Mouse (Mus musculus) lung, embryonic 14.5 days (tissue): ENCODE data around the gene Fhit. TPM values are rescaled to one million over a fixed set of nuclear protein-coding genes. Genes with fewer than 3 reads are reported as not detected.
A peak's percentile ranks its signal among the peaks of the same experiment; 100 is the strongest.

Source experiments
- ATAC-seq: fragments of 200-750 bp; cut with Nextera tagmentation; 2 replicates; pipeline ENCODE4 v1.8.0; 2017; ENCODE audit warnings: mild to moderate bottlenecking, moderate TSS enrichment, moderate library complexity; ENCODE audit not compliant: insufficient read depth
- DNase-seq: peaks from one replicate; pipeline ENCODE4 v3.0.0-alpha.2; 2015
- H3K27ac ChIP-seq: fragments of 300-500 bp; sonication (generic); 2 replicates; pipeline ENCODE4 v1.5.1; 2014; ENCODE audit warnings: low read depth, mild to moderate bottlenecking, moderate library complexity
- H3K27me3 ChIP-seq: fragments of 300-500 bp; sonication (generic); 2 replicates; pipeline ENCODE4 v1.6.1; 2014; ENCODE audit warnings: low read length, control low read depth; ENCODE audit not compliant: insufficient read depth
- H3K36me3 ChIP-seq: fragments of 300-500 bp; sonication (generic); 2 replicates; pipeline ENCODE4 v1.6.1; 2014; ENCODE audit warnings: control low read depth; ENCODE audit not compliant: insufficient read depth
- H3K4me1 ChIP-seq: fragments of 300-500 bp; sonication (generic); 2 replicates; pipeline ENCODE4 v1.6.1; 2014; ENCODE audit warnings: antibody characterized with exemption, control low read depth; ENCODE audit not compliant: insufficient read depth
- H3K4me2 ChIP-seq: fragments of 300-500 bp; sonication (generic); 2 replicates; pipeline ENCODE4 v1.6.1; 2014; ENCODE audit warnings: mild to moderate bottlenecking
- H3K4me3 ChIP-seq: fragments of 300-500 bp; sonication (generic); 2 replicates; pipeline ENCODE4 v1.5.1; 2014; ENCODE audit warnings: low read depth, low read length
- H3K9ac ChIP-seq: fragments of 300-500 bp; sonication (generic); 2 replicates; pipeline ENCODE4 v1.6.1; 2014
- H3K9me3 ChIP-seq: fragments of 300-500 bp; sonication (generic); 2 replicates; pipeline ENCODE4 v1.6.1; 2016; ENCODE audit warnings: low read depth, low read length, control low read depth
- CTCF ChIP-seq: IDR thresholded peaks from 2 replicates; pipeline ENCODE4 v1.5.1; 2016; ENCODE audit warnings: antibody characterized with exemption, low read depth
- WGBS: fragments of 180-500 bp; shearing (Covaris S2); extraction: QIAGEN DNeasy Blood & Tissue Kit; methylation state at CpG from one replicate; pipeline ENCODE4 v1.1.7; 2014; 5-methylcytosine and 5-hydroxymethylcytosine counted together
- polyA plus RNA-seq: library from polyadenylated mRNA; unstranded; fragments of >200 nt; fragmentation: Nextera tagmentation; extraction: Ambion mirVana; gene quantifications from 2 replicates; pipeline ENCODE4 v1.2.1, GENCODE M21; 2014

Fhit gene
- polyA plus RNA-seq, 1 experiment from 2014 or later: 5.3 TPM

DNA sequence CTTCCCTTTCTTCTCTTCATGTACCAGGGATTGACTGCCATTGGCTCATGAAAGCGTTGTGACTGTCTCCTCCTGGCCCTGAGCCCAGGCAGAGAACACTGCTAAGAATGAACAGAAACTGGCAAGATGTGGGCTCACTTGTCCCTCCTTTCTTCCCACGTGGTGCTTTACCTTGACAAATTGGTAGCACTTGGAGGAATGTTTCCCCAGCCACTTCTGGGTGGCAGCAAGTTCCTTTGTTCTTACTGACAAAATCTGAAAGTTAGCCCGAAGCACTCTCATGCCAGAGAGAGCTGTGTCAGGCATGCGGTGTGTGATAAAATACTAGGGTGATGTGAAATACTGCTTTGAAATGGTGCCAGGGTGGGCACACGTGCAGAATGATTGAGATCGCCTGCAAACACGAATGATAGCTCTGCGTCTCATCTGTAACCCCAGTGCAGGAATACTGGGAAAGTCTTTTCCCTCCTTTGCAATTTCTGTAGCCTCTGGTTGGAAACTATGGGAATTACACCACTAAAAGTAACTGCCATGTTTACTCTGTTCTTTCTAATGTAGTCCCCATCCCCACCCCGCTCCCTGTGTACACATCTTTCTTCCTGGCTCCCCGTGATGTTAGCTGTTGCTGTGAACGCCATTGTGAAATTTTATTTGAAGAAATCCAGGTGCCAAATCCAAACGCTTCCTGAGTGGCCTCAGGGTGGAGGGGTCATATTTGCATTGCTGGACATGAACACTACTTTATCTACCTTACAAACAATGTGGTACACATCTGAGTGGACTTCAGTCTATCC, 1555.1 kb downstream of the Fhit start:
- Histone ChIP-seq H3K9ac (no peak overlapping the region), H3K4me3 (no peak overlapping the region), H3K27ac (peak overlapping the region; percentile 31), H3K4me1 (no peaks in the 10 kb centered on the region), H3K36me3 (no peaks in the 10 kb centered on the region), H3K4me2 (no peak overlapping the region; the same call in 1 of the 2 replicates), H3K27me3 (no peaks in the 10 kb centered on the region), H3K9me3 (no peaks in the 10 kb centered on the region)
- ATAC-seq: peak; percentile 74
- no peak for TF ChIP-seq CTCF
- WGBS: 38% methylated on average over 12 of the region's 12 CpGs
- DNase-seq: peak; percentile 58

DNA sequence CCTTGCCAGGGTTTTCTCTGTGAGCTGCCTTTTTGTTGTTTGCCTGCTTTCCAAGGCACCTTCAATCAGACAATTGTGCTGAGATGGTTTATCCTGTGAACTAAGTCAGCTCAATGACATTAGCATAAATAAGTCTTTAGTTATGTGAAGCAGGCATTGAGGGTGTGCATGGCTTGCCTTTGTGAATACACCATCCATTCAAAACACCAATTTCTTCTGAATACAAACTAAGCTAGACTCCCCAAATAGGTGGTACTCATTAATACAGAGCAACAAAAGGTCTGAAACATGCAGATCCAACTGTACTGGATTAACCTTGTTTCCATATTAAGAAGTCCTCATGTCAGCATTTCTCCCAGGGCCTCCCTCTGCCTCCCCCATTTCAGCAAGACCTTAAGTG, 1561.6 kb downstream of the Fhit start:
- Histone ChIP-seq H3K27ac (no peak overlapping the region), H3K27me3 (no peaks in the 10 kb centered on the region), H3K9me3 (no peaks in the 10 kb centered on the region), H3K4me2 (no peak overlapping the region), H3K4me3 (no peak overlapping the region), H3K4me1 (no peaks in the 10 kb centered on the region), H3K9ac (no peak overlapping the region), H3K36me3 (no peaks in the 10 kb centered on the region)
- DNase-seq (no peak), ATAC-seq (no peak)
- no peak for TF ChIP-seq CTCF

DNA sequence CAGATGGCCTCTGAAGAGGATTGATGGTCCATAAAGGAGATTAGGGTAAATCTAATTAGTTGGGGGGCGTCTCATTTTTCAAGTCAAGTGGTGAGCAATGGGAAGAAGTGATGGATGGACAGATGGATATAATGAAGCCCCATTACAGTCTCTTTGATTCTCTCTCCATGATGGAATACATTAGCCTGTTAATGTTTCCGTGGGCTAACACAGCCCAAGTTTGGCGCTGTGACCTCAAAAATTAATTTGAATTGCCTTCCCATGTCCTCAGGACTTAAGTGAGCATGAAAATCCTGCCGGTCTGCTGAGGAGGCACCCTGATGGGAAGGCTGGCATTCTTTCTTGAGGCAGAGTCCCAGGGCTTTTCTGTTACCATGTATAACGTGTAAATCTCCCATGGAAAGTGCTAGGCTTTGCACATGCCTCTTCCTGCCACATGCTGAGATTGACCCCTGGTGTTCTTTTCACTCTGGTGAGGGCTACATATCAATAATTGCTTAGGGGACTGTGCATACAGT, 1564.3 kb downstream of the Fhit start:
- ATAC-seq (no peak), DNase-seq (no peak)
- 51% methylated on average over 5 of the region's 5 CpGs for WGBS
- Histone ChIP-seq H3K4me1 (no peaks in the 10 kb centered on the region), H3K9ac (no peak overlapping the region), H3K4me3 (no peak overlapping the region), H3K9me3 (no peaks in the 10 kb centered on the region), H3K4me2 (no peak overlapping the region), H3K27ac (no peak overlapping the region), H3K36me3 (no peaks in the 10 kb centered on the region), H3K27me3 (no peaks in the 10 kb centered on the region)
- TF ChIP-seq CTCF: no peak

DNA sequence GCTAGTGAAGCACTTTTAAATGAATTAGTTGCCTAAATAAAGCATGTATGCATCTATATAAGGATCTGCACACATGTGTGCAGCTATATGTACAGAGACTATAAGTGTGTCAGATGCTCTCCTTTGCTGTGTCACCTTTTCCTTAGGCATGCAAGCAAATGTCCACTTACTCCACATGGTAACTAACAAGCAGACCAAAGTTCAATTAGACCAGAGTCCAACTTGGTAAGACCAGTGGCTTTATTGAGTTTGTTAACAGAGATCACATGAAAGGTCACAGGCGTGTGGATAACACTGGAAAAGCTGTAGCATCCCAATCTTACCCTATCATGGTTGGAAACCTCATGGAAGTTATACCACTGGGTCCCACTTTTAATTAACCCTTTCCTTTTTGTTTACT, 1572.7 kb downstream of the Fhit start:
- WGBS: 85% methylated on average over 1 of the region's 1 CpGs
- Histone ChIP-seq H3K27me3 (no peaks in the 10 kb centered on the region), H3K9ac (no peak overlapping the region), H3K9me3 (no peaks in the 10 kb centered on the region), H3K36me3 (no peaks in the 10 kb centered on the region), H3K4me3 (no peak overlapping the region), H3K27ac (no peak overlapping the region), H3K4me2 (no peak overlapping the region), H3K4me1 (no peaks in the 10 kb centered on the region)
- ATAC-seq: no peak
- no peak for TF ChIP-seq CTCF
- no peak for DNase-seq

DNA sequence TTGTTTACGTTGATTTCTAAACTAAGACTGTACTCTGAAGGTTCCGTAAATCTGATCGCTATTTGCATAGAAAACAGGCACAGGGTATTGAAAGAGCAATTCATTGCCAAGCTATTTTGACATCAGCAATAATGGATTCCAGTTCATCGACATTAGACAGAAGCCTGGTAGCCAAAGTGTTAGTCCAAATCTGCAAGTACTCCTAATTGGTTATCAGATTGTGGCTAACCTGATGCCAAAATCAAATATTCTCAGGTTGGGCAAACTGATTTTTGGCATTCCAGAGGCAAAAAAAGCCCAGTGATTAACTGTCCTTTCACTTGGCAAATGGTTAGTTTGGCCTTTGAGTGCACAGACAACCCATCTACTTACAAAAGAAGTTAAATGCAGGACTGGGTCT, 1573.9 kb downstream of the Fhit start:
- no peaks in the 10 kb centered on the region for H3K9me3 ChIP-seq
- 84% methylated on average over 4 of the region's 4 CpGs for WGBS
- 0 out of 2 replicates have a peak, but pooled peaks cover 6% of the 10 kb centered on the region for H3K4me1 ChIP-seq
- DNase-seq (no peak), ATAC-seq (no peak)
- H3K27ac ChIP-seq: no peak overlapping the region
- no peak overlapping the region for H3K4me3 ChIP-seq
- H3K4me2 ChIP-seq: no peak overlapping the region
- no peaks in the 10 kb centered on the region for H3K36me3 ChIP-seq
- H3K9ac ChIP-seq: no peak overlapping the region
- no peaks in the 10 kb centered on the region for H3K27me3 ChIP-seq
- no peak for TF ChIP-seq CTCF

DNA sequence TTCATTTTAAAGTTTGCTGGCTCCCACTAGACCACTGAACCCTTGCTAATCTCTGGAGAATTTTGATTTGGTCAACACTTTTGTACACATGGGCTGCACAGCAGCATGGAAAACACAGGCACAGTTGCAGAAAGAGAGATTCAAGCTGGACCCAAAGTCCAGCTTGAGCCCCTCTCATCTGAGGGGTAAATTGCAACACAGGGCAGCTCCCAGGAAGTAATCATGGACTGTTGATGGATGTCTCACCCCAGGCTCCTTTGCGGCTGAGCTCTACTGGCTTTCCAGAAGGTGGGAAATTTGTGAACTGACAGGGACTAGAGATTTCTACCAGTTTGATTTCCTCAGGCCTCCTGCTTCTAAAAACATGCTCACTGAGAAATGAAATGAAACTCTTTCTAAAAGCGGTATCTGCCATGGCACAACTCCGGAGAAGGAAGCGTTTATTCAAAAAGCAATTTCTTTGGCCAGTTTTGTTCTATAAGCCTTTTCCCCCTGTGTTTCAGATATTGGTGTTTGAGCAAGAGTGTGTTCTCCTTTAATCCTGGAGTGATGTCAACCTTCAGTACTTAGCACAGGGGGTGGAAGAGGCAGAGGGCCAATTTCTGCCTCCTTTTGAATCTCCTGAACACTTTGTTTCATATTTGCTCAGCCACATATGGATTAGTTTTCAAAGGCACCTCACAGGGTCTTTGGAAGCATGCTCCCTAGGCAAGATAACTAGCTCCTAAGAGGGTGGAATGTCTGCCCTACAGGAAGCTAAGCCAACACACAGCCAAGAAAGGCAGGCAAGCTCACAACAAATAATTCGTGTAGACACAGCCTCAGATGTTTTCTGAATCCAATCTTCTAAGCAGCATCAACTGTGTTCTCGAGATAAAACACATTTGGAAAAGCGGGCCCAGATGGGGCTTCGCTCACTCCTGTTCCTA, 1578.3 kb downstream of the Fhit start:
- H3K27me3 ChIP-seq: no peaks in the 10 kb centered on the region
- 0 out of 2 replicates have a peak, but pooled peaks cover 6% of the 10 kb centered on the region for H3K4me1 ChIP-seq
- H3K4me2 ChIP-seq: no peak overlapping the region
- H3K27ac ChIP-seq: no peak overlapping the region
- DNase-seq (peak; percentile 13), ATAC-seq (peak; percentile 38; the same call in 1 of the 2 replicates)
- H3K9ac ChIP-seq: no peak overlapping the region
- 60% methylated on average over 8 of the region's 8 CpGs for WGBS
- no peaks in the 10 kb centered on the region for H3K9me3 ChIP-seq
- no peak overlapping the region for H3K4me3 ChIP-seq
- no peak for TF ChIP-seq CTCF
- H3K36me3 ChIP-seq: no peaks in the 10 kb centered on the region

DNA sequence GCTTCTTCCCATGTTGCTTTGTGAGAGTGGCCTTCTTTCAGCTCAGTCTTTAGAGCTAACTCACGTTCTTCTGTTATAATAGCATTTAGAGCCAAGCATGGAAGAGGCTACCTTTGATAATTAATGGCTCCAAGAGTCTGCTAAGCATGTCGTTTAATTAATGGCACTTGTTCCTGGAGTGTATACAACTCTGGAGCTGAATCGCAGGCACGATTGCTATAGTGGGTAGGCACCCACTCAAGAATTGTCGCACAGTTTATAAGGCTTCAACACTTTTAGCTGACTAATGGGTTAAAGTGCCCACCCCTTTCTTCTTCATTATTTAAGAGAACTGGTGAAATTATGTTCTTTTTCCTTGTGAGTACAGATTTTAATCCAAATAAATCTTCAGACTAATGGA, 1605.5 kb downstream of the Fhit start:
- 61% methylated on average over 5 of the region's 5 CpGs for WGBS
- no peak for DNase-seq

More for the DNA sequence above, 1605.5 kb downstream of the Fhit start:
- H3K9me3 ChIP-seq: no peaks in the 10 kb centered on the region
- H3K9ac ChIP-seq: no peak overlapping the region
- ATAC-seq: no peak
- no peaks in the 10 kb centered on the region for H3K4me1 ChIP-seq
- H3K4me3 ChIP-seq: no peak overlapping the region
- no peak for TF ChIP-seq CTCF
- no peaks in the 10 kb centered on the region for H3K27me3 ChIP-seq
- H3K27ac ChIP-seq: no peak overlapping the region
- H3K36me3 ChIP-seq: no peaks in the 10 kb centered on the region
- H3K4me2 ChIP-seq: no peak overlapping the region
